Mouse (Mus musculus) myocyte (in vitro differentiated cells): ENCODE data around the gene Plscr4.

Experiments
- E2F4 ChIP-seq: IDR thresholded peaks from one replicate; pipeline ENCODE4 v1.6.1; 2011; ENCODE audit warnings: mild to moderate bottlenecking, control low read depth, moderate library complexity; ENCODE audit not compliant: insufficient read depth
- MYOG ChIP-seq, 3 experiments: IDR thresholded peaks; one replicate each; pipeline ENCODE4 v1.6.1; 2011; ENCODE audit warnings: control low read depth in 2 of 3, low read depth in 2 of 3, mild to moderate bottlenecking in 2 of 3; ENCODE audit not compliant: insufficient read length in 2 of 3, control insufficient read depth in 1 of 3, insufficient read depth in 1 of 3
- POLR2A ChIP-seq: IDR thresholded peaks from one replicate; pipeline ENCODE4 v1.6.1; 2011; ENCODE audit warnings: low read depth, mild to moderate bottlenecking, control low read depth, moderate library complexity; ENCODE audit not compliant: insufficient read length
- REST ChIP-seq: IDR thresholded peaks from one replicate; pipeline ENCODE4 v1.6.1; 2011; ENCODE audit warnings: mild to moderate bottlenecking, control low read depth, moderate library complexity; ENCODE audit not compliant: insufficient read depth, insufficient read length
- TCF12 ChIP-seq: IDR thresholded peaks from one replicate; pipeline ENCODE4 v1.6.1; 2011; ENCODE audit warnings: mild to moderate bottlenecking, control low read depth; ENCODE audit not compliant: poor library complexity, insufficient read depth, severe bottlenecking

GRCm38 (mm10) chr9:92437781-92438180, 19.4 kb upstream of the Plscr4 start:
- TF ChIP-seq POLR2A = no peak
- TF ChIP-seq MYOG (IDR thresholded peaks at IDR 0.05; ENCODE audit: control insufficient read depth in 1 of 3, insufficient read depth in 1 of 3, insufficient read length in 2 of 3, low read depth in 2 of 3) = no peak
- TF ChIP-seq E2F4 = no peak
- no peak for TF ChIP-seq TCF12
- no peak for TF ChIP-seq REST
